Mouse (Mus musculus) heart, embryonic 10.5 days (tissue): ENCODE measurements around the gene Cpm. TPM values are rescaled to one million over a fixed set of nuclear protein-coding genes. Genes with fewer than 3 reads are reported as not detected.

Experiments used
- DNase-seq: peaks from one replicate; pipeline ENCODE4 v3.0.0-alpha.2; 2017; ENCODE audit warnings: low spot score
- H3K27ac ChIP-seq: fragments of 300-500 bp; sonication (generic); 2 replicates; pipeline ENCODE4 v1.5.1; 2016; ENCODE audit warnings: mild to moderate bottlenecking
- H3K27me3 ChIP-seq: fragments of 300-500 bp; sonication (generic); 2 replicates; pipeline ENCODE4 v1.6.1; 2016; ENCODE audit warnings: mild to moderate bottlenecking; ENCODE audit not compliant: poor library complexity, insufficient read depth, severe bottlenecking
- H3K36me3 ChIP-seq: fragments of 300-500 bp; sonication (generic); 2 replicates; pipeline ENCODE4 v1.6.1; 2016; ENCODE audit warnings: mild to moderate bottlenecking, moderate library complexity
- H3K4me1 ChIP-seq: fragments of 300-500 bp; sonication (generic); 2 replicates; pipeline ENCODE4 v1.6.1; 2016; ENCODE audit warnings: mild to moderate bottlenecking
- H3K4me3 ChIP-seq: fragments of 300-500 bp; sonication (generic); 2 replicates; pipeline ENCODE4 v1.5.1; 2016; ENCODE audit warnings: mild to moderate bottlenecking, moderate library complexity
- H3K9me3 ChIP-seq: fragments of 300-500 bp; sonication (generic); 2 replicates; pipeline ENCODE4 v1.6.1; 2016; ENCODE audit warnings: mild to moderate bottlenecking, moderate library complexity
- WGBS: fragments of 180-500 bp; shearing (Covaris S2); methylation state at CpG from one replicate; pipeline ENCODE4 v1.1.7; 2016; 5-methylcytosine and 5-hydroxymethylcytosine counted together
- polyA plus RNA-seq: library from polyadenylated mRNA; unstranded; fragments of >200 nt; fragmentation: Nextera tagmentation; extraction: Ambion mirVana; gene quantifications from 2 replicates; pipeline ENCODE4 v1.2.1, GENCODE M21; 2016

Cpm gene
- polyA plus RNA-seq, 1 experiment from 2014 or later: 28.3 TPM

- Histone ChIP-seq H3K4me3 (no peak overlapping the region), H3K4me1 (peaks cover 11% of the 10 kb centered on the region), H3K27ac (no peak overlapping the region), H3K27me3 (no peaks in the 10 kb centered on the region), H3K9me3 (no peaks in the 10 kb centered on the region), H3K36me3 (no peaks in the 10 kb centered on the region)
- no peak for DNase-seq
Measured at GRCm38 (mm10) chr10:117664926-117665209, 35.6 kb downstream of the Cpm start.

DNA sequence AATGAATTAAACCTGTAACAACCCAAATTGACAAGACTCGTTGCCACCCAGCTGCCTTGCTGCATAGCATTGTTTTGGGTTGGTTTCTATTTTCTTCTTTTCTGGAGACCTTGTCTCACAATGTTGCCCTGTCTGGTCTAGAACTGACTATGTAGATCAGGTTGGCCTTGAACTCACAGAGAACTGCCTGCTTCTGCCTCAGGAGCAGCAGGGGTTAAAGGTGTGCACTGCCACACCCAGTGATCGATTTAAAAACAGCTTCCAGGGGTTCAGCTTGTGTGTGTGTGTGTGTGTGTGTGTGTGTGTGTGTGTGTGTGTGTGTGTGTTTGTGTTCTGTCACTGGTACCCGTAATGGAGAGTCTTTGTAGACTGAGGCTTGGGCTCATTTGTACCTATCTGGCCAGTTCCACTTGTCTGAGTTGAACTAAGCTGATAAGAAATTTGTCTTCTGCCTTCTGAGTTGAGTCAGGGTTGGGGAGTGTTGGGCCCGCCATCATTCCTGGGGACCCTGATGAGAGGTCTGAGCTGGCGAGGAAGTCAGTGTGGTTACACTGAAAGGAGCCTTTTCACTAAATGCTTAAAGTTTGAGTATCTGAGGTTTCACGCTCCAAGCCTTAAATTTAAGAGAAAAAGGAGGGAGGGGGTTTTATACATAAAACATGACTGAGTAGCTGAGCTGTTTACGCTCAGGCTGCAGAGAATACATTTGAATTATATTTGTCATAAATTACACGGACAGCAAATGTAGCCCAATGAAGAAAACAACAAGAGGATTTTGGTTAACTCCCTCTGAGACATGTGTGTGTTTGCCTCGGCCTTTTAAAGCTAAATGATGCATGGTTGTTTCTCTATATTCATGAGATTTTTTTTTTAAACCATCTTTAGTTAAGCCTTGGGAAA, 36.3 kb downstream of the Cpm start:
- Histone ChIP-seq H3K9me3 (no peaks in the 10 kb centered on the region), H3K36me3 (no peaks in the 10 kb centered on the region), H3K4me3 (no peak overlapping the region), H3K27ac (no peak overlapping the region), H3K4me1 (peaks cover 11% of the 10 kb centered on the region), H3K27me3 (no peaks in the 10 kb centered on the region)
- 78% methylated on average over 9 of the region's 9 CpGs for WGBS
- DNase-seq: no peak

- no peaks in the 10 kb centered on the region for H3K27me3 ChIP-seq
- 88% methylated on average over 3 of the region's 3 CpGs for WGBS
- H3K4me1 ChIP-seq: peaks cover 11% of the 10 kb centered on the region
- DNase-seq: no peak
- H3K27ac ChIP-seq: no peak overlapping the region
- H3K9me3 ChIP-seq: no peaks in the 10 kb centered on the region
- no peaks in the 10 kb centered on the region for H3K36me3 ChIP-seq
- no peak overlapping the region for H3K4me3 ChIP-seq
Measured at GRCm38 (mm10) chr10:117666361-117666760, 37.1 kb downstream of the Cpm start.

- Histone ChIP-seq H3K9me3 (no peaks in the 10 kb centered on the region), H3K27ac (no peak overlapping the region), H3K4me3 (no peak overlapping the region), H3K4me1 (peaks cover 11% of the 10 kb centered on the region), H3K36me3 (no peaks in the 10 kb centered on the region), H3K27me3 (no peaks in the 10 kb centered on the region)
- 89% methylated on average over 9 of the region's 9 CpGs for WGBS
- DNase-seq: no peak
Measured at GRCm38 (mm10) chr10:117666947-117667630, 37.8 kb downstream of the Cpm start.

GRCm38 (mm10) chr10:117667663-117668507, 38.6 kb downstream of the Cpm start:
- no peak for DNase-seq
- Histone ChIP-seq H3K27ac (no peak overlapping the region), H3K27me3 (no peaks in the 10 kb centered on the region), H3K36me3 (no peaks in the 10 kb centered on the region), H3K4me3 (no peak overlapping the region), H3K9me3 (no peaks in the 10 kb centered on the region), H3K4me1 (peaks cover 11% of the 10 kb centered on the region)
- 88% methylated on average over 28 of the region's 28 CpGs for WGBS

DNA sequence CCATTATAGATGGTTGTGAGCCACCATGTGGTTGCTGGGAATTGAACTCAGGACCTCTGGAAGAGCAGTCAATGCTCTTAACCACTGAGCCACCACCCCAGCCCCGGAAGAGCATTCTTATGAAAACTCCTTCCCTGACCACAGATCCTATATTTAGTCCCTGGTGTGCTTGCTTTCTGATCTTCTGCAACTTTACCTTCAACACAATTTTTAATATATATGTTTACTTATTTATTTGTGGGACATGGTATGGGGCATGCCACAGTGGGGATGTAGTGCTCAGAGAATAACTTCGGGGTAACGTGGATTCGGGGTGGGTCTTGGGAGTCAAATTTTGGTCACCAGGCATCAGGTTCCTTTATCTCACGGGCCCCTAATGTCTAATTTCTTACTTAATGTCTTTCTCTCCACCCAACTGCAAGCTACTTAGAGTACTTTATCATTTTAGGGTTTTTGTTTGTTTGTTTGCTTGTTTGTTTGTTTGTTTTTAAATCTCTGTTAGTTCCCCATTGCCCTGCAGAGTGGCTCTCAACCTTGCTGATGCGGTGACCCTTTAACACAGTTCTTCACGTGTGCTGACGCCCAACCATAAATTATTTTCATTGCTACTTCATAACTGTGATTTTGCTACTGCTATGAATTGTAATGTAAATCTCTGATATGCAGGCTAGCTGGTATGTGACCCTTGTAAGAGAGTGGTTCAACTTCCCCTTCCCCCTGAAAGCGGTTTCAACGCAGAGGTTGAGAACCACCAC, 39.4 kb downstream of the Cpm start:
- Histone ChIP-seq H3K9me3 (no peaks in the 10 kb centered on the region), H3K4me1 (peaks cover 4% of the 10 kb centered on the region), H3K36me3 (no peaks in the 10 kb centered on the region), H3K4me3 (no peak overlapping the region), H3K27me3 (no peaks in the 10 kb centered on the region), H3K27ac (no peak overlapping the region)
- no peak for DNase-seq
- 90% methylated on average over 10 of the region's 10 CpGs for WGBS

- H3K36me3 ChIP-seq: no peaks in the 10 kb centered on the region
- no peak overlapping the region for H3K4me3 ChIP-seq
- H3K27me3 ChIP-seq: no peaks in the 10 kb centered on the region
- no peak for DNase-seq
- 75% methylated on average over 10 of the region's 10 CpGs for WGBS
- H3K9me3 ChIP-seq: no peaks in the 10 kb centered on the region
- H3K27ac ChIP-seq: no peak overlapping the region
- H3K4me1 ChIP-seq: no peaks in the 10 kb centered on the region
Measured at GRCm38 (mm10) chr10:117669449-117670090, 40.3 kb downstream of the Cpm start.

- DNase-seq: no peak
- H3K27me3 ChIP-seq: no peaks in the 10 kb centered on the region
- no peaks in the 10 kb centered on the region for H3K36me3 ChIP-seq
- no peak overlapping the region for H3K27ac ChIP-seq
- no peaks in the 10 kb centered on the region for H3K4me1 ChIP-seq
- WGBS: 71% methylated on average over 3 of the region's 3 CpGs
- H3K9me3 ChIP-seq: no peaks in the 10 kb centered on the region
- no peak overlapping the region for H3K4me3 ChIP-seq
Measured at GRCm38 (mm10) chr10:117670092-117670491, 40.8 kb downstream of the Cpm start.

- H3K4me3 ChIP-seq: no peak overlapping the region
- H3K9me3 ChIP-seq: no peaks in the 10 kb centered on the region
- H3K27me3 ChIP-seq: no peaks in the 10 kb centered on the region
- H3K27ac ChIP-seq: no peak overlapping the region
- no peaks in the 10 kb centered on the region for H3K4me1 ChIP-seq
- DNase-seq: no peak
- no peaks in the 10 kb centered on the region for H3K36me3 ChIP-seq
- 82% methylated on average over 5 of the region's 5 CpGs for WGBS
Measured at GRCm38 (mm10) chr10:117670791-117671190, 41.5 kb downstream of the Cpm start.

DNA sequence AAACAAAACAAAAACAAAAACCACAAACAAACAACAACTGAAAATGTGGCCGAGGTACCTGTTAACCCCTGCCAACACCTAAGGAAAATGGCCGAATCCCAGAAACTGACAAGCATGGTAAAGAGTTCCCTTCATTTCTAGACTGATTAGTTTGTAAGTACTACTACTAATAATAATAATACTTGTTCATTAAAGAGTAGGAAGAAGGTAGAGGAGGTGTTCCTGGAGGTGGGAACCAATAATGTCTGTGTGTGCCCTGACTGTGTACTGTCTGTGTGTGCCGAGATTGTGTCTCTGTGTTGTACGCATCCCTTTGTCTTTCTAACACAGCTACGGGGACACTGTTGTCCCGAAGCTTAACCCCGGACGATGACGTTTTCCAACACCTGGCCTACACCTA, 42.0 kb downstream of the Cpm start:
- DNase-seq: no peak
- Histone ChIP-seq H3K4me3 (no peak overlapping the region), H3K4me1 (0 out of 2 replicates have a peak, but pooled peaks cover 2% of the 10 kb centered on the region), H3K27me3 (no peaks in the 10 kb centered on the region), H3K9me3 (no peaks in the 10 kb centered on the region), H3K36me3 (no peaks in the 10 kb centered on the region), H3K27ac (no peak overlapping the region)
- WGBS: 85% methylated on average over 9 of the region's 9 CpGs

- 85% methylated on average over 13 of the region's 13 CpGs for WGBS
- Histone ChIP-seq H3K4me1 (0 out of 2 replicates have a peak, but pooled peaks cover 4% of the 10 kb centered on the region), H3K27ac (no peak overlapping the region), H3K27me3 (no peaks in the 10 kb centered on the region), H3K4me3 (no peak overlapping the region), H3K9me3 (no peaks in the 10 kb centered on the region), H3K36me3 (no peaks in the 10 kb centered on the region)
- no peak for DNase-seq
Measured at GRCm38 (mm10) chr10:117671930-117672666, 42.8 kb downstream of the Cpm start.
